Mouse (Mus musculus) brain, embryonic 14.5 days (tissue): ENCODE data around the gene H2al1f. TPM values are rescaled to one million over a fixed set of nuclear protein-coding genes. Genes with fewer than 3 reads are reported as not detected.
"Not testable (repeated sequence)": the region's sequence is repeated elsewhere in the genome, so short reads cannot be mapped to it uniquely, and the experiment has no call there.

Experiments used
- DNase-seq: peaks from one replicate; pipeline ENCODE4 v3.0.0-alpha.2; 2011; ENCODE audit warnings: low read depth
- CTCF ChIP-seq: fragments of 200-500 bp; IDR thresholded peaks from 2 replicates; pipeline ENCODE4 v1.5.1; 2012; ENCODE audit warnings: inconsistent platforms, mild to moderate bottlenecking, moderate library complexity, borderline replicate concordance; ENCODE audit not compliant: insufficient read depth, insufficient read length; ENCODE audit errors: extremely low read depth
- POLR2A ChIP-seq: fragments of 200-500 bp; IDR thresholded peaks from 2 replicates; pipeline ENCODE4 v1.6.1; 2012; ENCODE audit warnings: mild to moderate bottlenecking, inconsistent platforms, borderline replicate concordance; ENCODE audit not compliant: poor library complexity, insufficient read depth, insufficient read length, severe bottlenecking; ENCODE audit errors: extremely low read depth
- polyA plus RNA-seq: library from polyadenylated mRNA; depleted of rRNA; stranded (reverse); fragments of >200 nt; gene quantifications from 2 replicates; pipeline ENCODE4 v1.2.3, GENCODE M21; 2012; rRNA removed

Gene H2al1f
- polyA plus RNA-seq = not detected in 2 replicates

- DNase-seq = not testable (repeated sequence)
Observed at GRCm38 (mm10) chrX:11314858-11315257, at the start of gene H2al1f. H2al1f (plus strand) TSS chrX:11315158.

GRCm38 (mm10) chrX:11267791-11268190 lies 47.2 kb upstream of the H2al1f start:
- TF ChIP-seq CTCF = no peak
- no peak for TF ChIP-seq POLR2A
- no peak for DNase-seq

GRCm38 (mm10) chrX:11269074-11269473 lies 45.9 kb upstream of the H2al1f start:
- peak; percentile 68 for DNase-seq
- TF ChIP-seq POLR2A (no peak), CTCF (no peak)

- TF ChIP-seq CTCF (no peak), POLR2A (no peak)
- no peak for DNase-seq
Observed at GRCm38 (mm10) chrX:11273190-11273589, 41.8 kb upstream of the H2al1f start.

- no peak for TF ChIP-seq CTCF
- TF ChIP-seq POLR2A = no peak
- no peak for DNase-seq
Observed at GRCm38 (mm10) chrX:11277083-11277482, 37.9 kb upstream of the H2al1f start.

GRCm38 (mm10) chrX:11280741-11281140 lies 34.2 kb upstream of the H2al1f start:
- TF ChIP-seq CTCF (no peak), POLR2A (no peak)
- no peak for DNase-seq

GRCm38 (mm10) chrX:11288306-11288882 lies 26.6 kb upstream of the H2al1f start:
- no peak for TF ChIP-seq CTCF
- no peak for TF ChIP-seq POLR2A
- DNase-seq = peak; percentile 22

GRCm38 (mm10) chrX:11289244-11289643 lies 25.7 kb upstream of the H2al1f start:
- TF ChIP-seq POLR2A (no peak), CTCF (no peak)
- DNase-seq = peak; percentile 3

- DNase-seq = not testable (repeated sequence)
Observed at GRCm38 (mm10) chrX:11298957-11299356, 16.0 kb upstream of the H2al1f start, which contains the start of gene H2al1a. H2al1a (plus strand) TSS chrX:11299257.

GRCm38 (mm10) chrX:11302132-11302531 lies 12.8 kb upstream of the H2al1f start, which contains the start of gene H2al1b:
H2al1b (plus strand) TSS chrX:11302432.
- not testable (repeated sequence) for DNase-seq

GRCm38 (mm10) chrX:11305355-11305754 lies 9.6 kb upstream of the H2al1f start, which contains the start of gene H2al1c:
H2al1c (plus strand) TSS chrX:11305655.
- not testable (repeated sequence) for DNase-seq

GRCm38 (mm10) chrX:11308524-11308923 lies 6.4 kb upstream of the H2al1f start, which contains the start of gene H2al1d:
H2al1d (plus strand) TSS chrX:11308824.
- not testable (repeated sequence) for DNase-seq

- DNase-seq = not testable (repeated sequence)
Observed at GRCm38 (mm10) chrX:11311634-11312033, 3.3 kb upstream of the H2al1f start, which contains the start of gene H2al1e. H2al1e (plus strand) TSS chrX:11311934.

GRCm38 (mm10) chrX:11317956-11318355 lies 3.0 kb downstream of the H2al1f start, which contains the start of gene H2al1g:
H2al1g (plus strand) TSS chrX:11318256.
- not testable (repeated sequence) for DNase-seq

GRCm38 (mm10) chrX:11321192-11321591 lies 6.2 kb downstream of the H2al1f start, which contains the start of gene H2al1h:
H2al1h (plus strand) TSS chrX:11321492.
- DNase-seq = not testable (repeated sequence)

GRCm38 (mm10) chrX:11324359-11324758 lies 9.4 kb downstream of the H2al1f start, which contains the start of gene H2al1i:
H2al1i (plus strand) TSS chrX:11324659.
- not testable (repeated sequence) for DNase-seq

GRCm38 (mm10) chrX:11327522-11327921 lies 12.6 kb downstream of the H2al1f start, which contains the start of gene H2al1j:
H2al1j (plus strand) TSS chrX:11327822.
- DNase-seq = not testable (repeated sequence)
